ENCODE assay signal across 8 mouse cellular contexts in genomic region chr12:52602883-52603694, GRCm38 (mm10).
DNase-seq lines count a peak whose midpoint lies in the region; ATAC-seq lines count a peak whose summit lies in the region.

No protein-coding gene starts in this region.

- peak; percentile 93 for DNase-seq in ZHBTc4 (ENCODE audit: low read depth, low spot score)
- DNase-seq in gastrocnemius, adult 8-10 months (ENCODE audit: low spot score in 2 of 2): peak; percentile 69 to 75
- DNase-seq in hindlimb bud, embryonic 11.5 days (ENCODE audit: extremely low spot score, low read depth, low spot score): peak; percentile 89
- DNase-seq in left cerebral cortex, adult 9 months (ENCODE audit: low spot score in 2 of 2): peak; percentile 69 to 88
- DNase-seq in right cerebral cortex, postnatal 14 days: peak; percentile 81
- DNase-seq in urinary bladder, postnatal 36 days (ENCODE audit: low spot score in 2 of 2): peak; percentile 77 to 78

- ATAC-seq in common myeloid progenitor, adult 5-6 weeks (replicated peaks; ENCODE audit: low read depth, poor library complexity, severe bottlenecking): peak; percentile 80
- peak; percentile 79 for ATAC-seq in megakaryocyte progenitor cell, adult 5-6 weeks (replicated peaks; ENCODE audit: poor library complexity)

Comparison
In these comparisons a context has a peak if more than half of its experiments do, and no peak if none do; other contexts are left out.
1. Peak in every context shown above with its lines: DNase-seq and ATAC-seq.